ENCODE assay signal across 14 mouse cellular contexts in the genomic region with DNA sequence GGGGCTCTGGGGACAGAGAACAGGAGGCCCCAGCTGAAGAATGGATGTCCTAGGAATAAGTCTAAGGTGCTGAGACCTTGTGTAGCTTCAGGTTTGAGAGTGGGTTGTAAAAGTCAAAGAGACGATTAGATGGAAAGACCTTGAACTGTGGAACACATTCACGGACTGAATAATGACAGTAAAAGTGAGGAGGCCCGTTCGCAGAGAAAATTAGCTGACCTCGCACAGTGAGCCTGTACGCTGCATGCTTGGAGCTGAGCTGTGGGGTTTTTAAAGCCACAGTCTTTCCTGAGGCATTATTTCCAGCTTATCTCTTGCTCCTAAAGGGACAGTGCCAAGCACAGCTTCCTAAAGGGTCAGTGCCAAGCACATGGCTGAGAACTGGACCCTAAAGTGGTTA.
DNase-seq lines count a peak whose midpoint lies in the region; ATAC-seq lines count a peak whose summit lies in the region.
"Had no signal": no experiment of that assay in that cellular context is flagged by ENCODE, and none has a peak within 500 bp of the region (broad histone marks: within the 10 kb centered on the region; RNA-seq: fewer than 3 reads in every experiment).

No protein-coding gene starts in this region.

- DNase-seq in forebrain, embryonic 14.5 days (ENCODE audit: low spot score): no peak
- DNase-seq in forebrain, embryonic 11.5 days (ENCODE audit: low spot score): no peak
- no peak for DNase-seq in heart, postnatal 25 days (ENCODE audit: low spot score)
- DNase-seq in hindbrain, embryonic 14.5 days (ENCODE audit: low spot score): no peak
- no peak for DNase-seq in right cerebral cortex, postnatal 25 days
- no peak for DNase-seq in lung, postnatal 25 days (ENCODE audit: low spot score)
- DNase-seq: adrenal gland, postnatal 14 days; cerebellum, postnatal 25 days; kidney, postnatal 10 days; spleen, adult 18-20 months had no signal

- H3K27me3 ChIP-seq in forebrain, embryonic 14.5 days (replicated peaks; ENCODE audit: control insufficient read depth, insufficient read depth, low read length): no peaks in the 10 kb centered on the region
- H3K27me3 ChIP-seq in forebrain, embryonic 11.5 days (ENCODE audit: control insufficient read depth, insufficient read depth, low read length): no peaks in the 10 kb centered on the region
- H3K27me3 ChIP-seq in heart, embryonic 16.5 days (ENCODE audit: control insufficient read depth, insufficient read depth, low read length): no peaks in the 10 kb centered on the region
- no peaks in the 10 kb centered on the region for H3K27me3 ChIP-seq in hindbrain, embryonic 14.5 days (ENCODE audit: control insufficient read depth, insufficient read depth, low read length)
- no peaks in the 10 kb centered on the region for H3K27me3 ChIP-seq in limb, embryonic 15.5 days
- H3K27me3 ChIP-seq: lung, embryonic 15.5 days had no signal

- no peak overlapping the region for H3K4me2 ChIP-seq in forebrain, embryonic 14.5 days (ENCODE audit: low read length)
- H3K4me2 ChIP-seq in forebrain, embryonic 11.5 days (ENCODE audit: low read depth, low read length, severe bottlenecking): no peak overlapping the region
- H3K4me2 ChIP-seq in heart, embryonic 16.5 days (ENCODE audit: low read depth, low read length): no peak overlapping the region
- no peak overlapping the region for H3K4me2 ChIP-seq in hindbrain, embryonic 14.5 days (replicated peaks)
- H3K4me2 ChIP-seq in limb, embryonic 15.5 days: no peak overlapping the region
- H3K4me2 ChIP-seq: lung, embryonic 15.5 days had no signal

- H3K36me3 ChIP-seq in forebrain, embryonic 14.5 days (ENCODE audit: control insufficient read depth, insufficient read depth, low read length): no peaks in the 10 kb centered on the region
- H3K36me3 ChIP-seq in forebrain, embryonic 11.5 days (ENCODE audit: control insufficient read depth, insufficient read depth, low read length): no peaks in the 10 kb centered on the region
- peaks cover 3% of the 10 kb centered on the region; the same call in 1 of the 2 replicates for H3K36me3 ChIP-seq in heart, embryonic 16.5 days (ENCODE audit: control insufficient read depth, insufficient read depth)
- no peaks in the 10 kb centered on the region for H3K36me3 ChIP-seq in hindbrain, embryonic 14.5 days (replicated peaks; ENCODE audit: control insufficient read depth, insufficient read depth)
- H3K36me3 ChIP-seq in limb, embryonic 15.5 days: peaks cover 3% of the 10 kb centered on the region; the same call in 1 of the 2 replicates
- H3K36me3 ChIP-seq: lung, embryonic 15.5 days had no signal

- H3K9ac ChIP-seq in forebrain, embryonic 14.5 days (ENCODE audit: low read length): no peak overlapping the region
- H3K9ac ChIP-seq in forebrain, embryonic 11.5 days (ENCODE audit: low read length): no peak overlapping the region
- H3K9ac ChIP-seq in heart, embryonic 16.5 days (ENCODE audit: low read length): peak overlapping the region; percentile 10; the same call in 1 of the 2 replicates
- no peak overlapping the region for H3K9ac ChIP-seq in hindbrain, embryonic 14.5 days
- H3K9ac ChIP-seq in limb, embryonic 15.5 days: no peak overlapping the region
- H3K9ac ChIP-seq: lung, embryonic 15.5 days had no signal

- WGBS in forebrain, embryonic 14.5 days: 88% methylated on average over 6 of the region's 6 CpGs
- 83% methylated on average over 6 of the region's 6 CpGs for WGBS in forebrain, embryonic 11.5 days
- 51% methylated on average over 6 of the region's 6 CpGs for WGBS in heart, embryonic 16.5 days
- 80% methylated on average over 6 of the region's 6 CpGs for WGBS in hindbrain, embryonic 14.5 days
- WGBS in limb, embryonic 15.5 days: 56% methylated on average over 6 of the region's 6 CpGs

- intact Hi-C loops in heart, postnatal 25 days (cut with DNase I): loop anchor here (5.0 kb wide), 1 partner anchor 79 kb away; no protein-coding TSS in a partner anchor

- peaks cover 3% of the 10 kb centered on the region; the same call in 1 of the 2 replicates for H3K9me3 ChIP-seq in forebrain, embryonic 14.5 days (replicated peaks; ENCODE audit: control insufficient read depth, low read length)
- H3K9me3 ChIP-seq in forebrain, embryonic 11.5 days (ENCODE audit: control insufficient read depth, low read length): no peaks in the 10 kb centered on the region
- peaks cover 4% of the 10 kb centered on the region; the same call in 1 of the 2 replicates for H3K9me3 ChIP-seq in heart, embryonic 16.5 days (replicated peaks; ENCODE audit: control insufficient read depth, low read length)
- 0 out of 2 replicates have a peak, but pooled peaks cover under 1% of the 10 kb centered on the region for H3K9me3 ChIP-seq in hindbrain, embryonic 14.5 days (ENCODE audit: control insufficient read depth, low read length)
- H3K9me3 ChIP-seq in limb, embryonic 15.5 days: no peaks in the 10 kb centered on the region
- H3K9me3 ChIP-seq: lung, embryonic 15.5 days had no signal

- peaks cover 14% of the 10 kb centered on the region for H3K4me1 ChIP-seq in forebrain, embryonic 14.5 days (ENCODE audit: control insufficient read depth, insufficient read depth, low read length)
- peaks cover 6% of the 10 kb centered on the region; the same call in 1 of the 2 replicates for H3K4me1 ChIP-seq in forebrain, embryonic 11.5 days (replicated peaks; ENCODE audit: control insufficient read depth, insufficient read depth, low read length)
- H3K4me1 ChIP-seq in heart, embryonic 16.5 days (ENCODE audit: control insufficient read depth, insufficient read depth, low read length): peaks cover 31% of the 10 kb centered on the region
- H3K4me1 ChIP-seq in hindbrain, embryonic 14.5 days (replicated peaks; ENCODE audit: control insufficient read depth, insufficient read depth, low read length): peaks cover 11% of the 10 kb centered on the region
- H3K4me1 ChIP-seq in limb, embryonic 15.5 days: peaks cover 49% of the 10 kb centered on the region

- ATAC-seq in forebrain, embryonic 14.5 days: no peak
- ATAC-seq in forebrain, embryonic 11.5 days (replicated peaks; ENCODE audit: low FRiP score): no peak
- ATAC-seq in heart, embryonic 16.5 days (replicated peaks; ENCODE audit: extremely low read depth, insufficient read depth, low FRiP score): no peak
- no peak for ATAC-seq in hindbrain, embryonic 14.5 days (ENCODE audit: low FRiP score)
- ATAC-seq in limb, embryonic 15.5 days (ENCODE audit: insufficient number of reproducible peaks, low FRiP score, low TSS enrichment, low read depth): no peak

- no peak overlapping the region for H3K4me3 ChIP-seq in forebrain, embryonic 14.5 days (ENCODE audit: low read depth, low read length)
- H3K4me3 ChIP-seq in forebrain, embryonic 11.5 days (ENCODE audit: low read depth, low read length): no peak overlapping the region
- H3K4me3 ChIP-seq in heart, embryonic 16.5 days (ENCODE audit: low read length): no peak overlapping the region
- H3K4me3 ChIP-seq in hindbrain, embryonic 14.5 days (replicated peaks; ENCODE audit: low read length): no peak overlapping the region
- no peak overlapping the region for H3K4me3 ChIP-seq in limb, embryonic 15.5 days
- H3K4me3 ChIP-seq: lung, embryonic 15.5 days; megakaryocyte, embryonic 14.5 days had no signal

- H3K27ac ChIP-seq in forebrain, embryonic 14.5 days (ENCODE audit: low read depth, low read length): 0 out of 2 replicates have a peak overlapping the region, but pooled peaks have one; percentile 9
- no peak overlapping the region for H3K27ac ChIP-seq in forebrain, embryonic 11.5 days (ENCODE audit: low read depth, low read length)
- peak overlapping the region; percentile 38 for H3K27ac ChIP-seq in heart, embryonic 16.5 days (ENCODE audit: low read length)
- 0 out of 2 replicates have a peak overlapping the region, but pooled peaks have one; percentile 43 for H3K27ac ChIP-seq in hindbrain, embryonic 14.5 days
- H3K27ac ChIP-seq in limb, embryonic 15.5 days: peak overlapping the region; percentile 18; the same call in 1 of the 2 replicates
- H3K27ac ChIP-seq: lung, embryonic 15.5 days had no signal
